Mouse (Mus musculus): ENCODE data around the gene Shank2.

The Shank2 gene

DNA sequence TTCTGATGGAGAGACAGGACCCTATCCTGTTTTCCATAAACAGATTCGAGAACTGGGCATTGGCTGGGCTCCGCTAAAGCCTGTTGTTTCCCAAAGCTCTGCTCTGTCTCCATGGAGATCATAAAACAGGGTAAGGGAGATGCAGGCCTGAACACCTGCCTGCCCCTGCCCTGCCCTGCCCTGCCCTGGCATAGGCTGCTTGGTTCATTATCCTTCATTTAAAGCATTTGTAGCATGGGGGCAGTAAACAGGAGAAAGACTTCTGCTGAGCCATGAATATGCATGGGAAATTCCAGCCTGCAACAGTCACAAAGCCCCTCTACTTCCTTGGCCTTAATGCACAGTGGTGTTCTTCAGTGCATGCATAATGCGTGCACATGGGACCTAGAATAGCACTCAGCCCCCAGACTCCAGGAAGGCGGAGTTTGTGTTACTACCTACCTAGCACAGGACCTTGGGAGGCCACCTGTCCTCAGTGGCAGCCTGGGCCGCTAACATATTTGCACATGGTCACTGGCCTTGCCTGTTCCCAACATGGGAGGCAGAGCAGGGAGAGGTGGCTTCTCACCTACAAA is 230.5 kb downstream of the Shank2 start:
- DNase-seq, result no peak

DNA sequence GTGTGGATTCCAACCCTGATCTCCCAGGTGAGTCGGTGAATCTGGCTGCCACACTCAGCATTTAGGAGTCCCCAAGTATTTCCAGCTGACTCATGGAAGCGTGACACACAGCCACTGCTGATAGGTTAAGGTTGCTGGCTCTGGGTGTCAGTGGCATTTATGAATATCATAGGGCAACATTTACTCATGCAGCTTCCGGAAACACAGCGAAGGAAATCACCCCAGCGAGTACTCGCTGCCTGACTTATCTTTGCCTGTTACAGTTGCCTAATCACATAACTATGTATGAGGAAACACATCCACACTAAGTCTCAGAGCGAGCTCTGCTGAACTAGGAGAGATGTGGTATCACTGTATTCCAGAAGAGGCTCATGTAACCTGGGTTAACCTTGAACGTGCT is 231.8 kb downstream of the Shank2 start:
- DNase-seq, result no peak

DNA sequence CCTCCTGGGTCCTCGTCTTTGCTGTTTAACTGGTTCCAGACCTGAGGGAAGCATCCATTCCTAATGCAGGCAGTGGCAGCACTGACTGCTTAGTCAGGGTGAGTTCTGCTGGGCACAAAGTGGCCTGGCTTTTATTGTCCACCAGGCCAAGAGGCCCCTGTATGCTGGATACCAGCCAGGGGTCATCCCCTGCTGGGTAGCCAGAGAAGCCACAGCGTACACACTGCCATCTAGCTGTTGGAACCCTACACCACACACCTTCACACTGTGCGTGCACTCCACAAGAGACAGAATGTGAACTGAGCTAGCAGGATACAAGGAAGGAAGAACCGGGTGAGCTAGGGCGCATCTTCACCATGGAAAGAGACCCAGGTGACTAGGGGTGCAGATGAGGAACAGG is 233.1 kb downstream of the Shank2 start:
- DNase-seq, result peak; percentile 4 to 31

DNA sequence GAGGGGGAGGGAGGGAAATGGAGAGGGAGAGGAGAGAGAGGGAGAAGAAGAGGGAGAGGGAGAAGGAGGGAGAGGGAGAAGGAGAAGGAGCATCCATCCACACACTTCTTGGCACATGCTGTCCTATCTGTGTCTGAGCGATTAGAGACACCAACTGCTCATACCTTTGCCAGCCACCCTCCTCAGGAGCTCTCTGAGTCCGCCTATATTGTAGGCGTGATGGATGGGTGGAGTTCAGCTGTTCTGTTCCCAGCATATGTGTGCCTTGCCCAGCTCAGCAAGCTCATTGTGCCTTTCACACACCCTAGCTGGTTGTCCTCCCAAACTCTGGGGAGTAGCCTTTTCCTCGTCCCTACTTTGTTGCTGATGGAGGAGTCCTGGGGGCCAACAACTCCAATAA is 233.8 kb downstream of the Shank2 start:
- DNase-seq, result no peak

DNA sequence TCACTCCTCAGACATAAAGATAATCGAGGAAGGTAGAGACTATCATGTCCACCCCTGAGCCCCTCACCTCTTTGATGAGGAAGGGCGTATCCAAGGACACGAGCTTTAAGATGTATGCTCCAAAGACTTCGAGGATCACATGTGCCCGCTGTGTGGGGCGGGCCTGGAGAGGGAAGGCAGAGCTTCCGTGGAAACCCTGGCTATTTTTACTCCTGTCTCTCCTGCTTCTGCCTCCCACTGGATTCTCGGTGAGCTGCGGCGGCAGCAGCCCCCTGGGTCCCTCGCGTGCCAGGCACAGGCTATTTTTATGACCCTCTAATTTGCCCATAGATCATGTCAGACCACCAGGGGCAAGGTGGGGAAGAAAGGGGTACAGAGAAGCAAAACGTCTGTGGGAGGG is 235.1 kb downstream of the Shank2 start:
- DNase-seq, result no peak

DNA sequence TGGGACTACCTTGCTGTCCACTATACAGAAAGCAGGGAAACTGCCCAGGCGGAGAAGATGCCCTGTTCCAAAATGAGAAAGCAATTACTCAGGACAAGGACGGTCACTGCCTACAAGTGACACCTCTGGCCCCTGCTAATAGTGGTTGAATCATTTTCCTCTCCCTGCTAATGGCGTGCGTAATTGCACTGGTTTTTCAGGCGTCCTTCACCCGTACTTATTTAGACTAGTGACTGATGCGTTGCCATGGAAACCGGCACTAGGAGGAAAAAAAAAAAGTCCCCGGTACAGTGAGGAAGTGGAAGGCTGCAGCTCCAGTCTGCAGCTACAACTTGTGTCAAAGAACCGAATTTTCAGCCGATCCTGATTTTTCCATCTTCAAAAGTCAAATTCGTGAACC is 236.7 kb downstream of the Shank2 start:
- DNase-seq, result no peak

DNA sequence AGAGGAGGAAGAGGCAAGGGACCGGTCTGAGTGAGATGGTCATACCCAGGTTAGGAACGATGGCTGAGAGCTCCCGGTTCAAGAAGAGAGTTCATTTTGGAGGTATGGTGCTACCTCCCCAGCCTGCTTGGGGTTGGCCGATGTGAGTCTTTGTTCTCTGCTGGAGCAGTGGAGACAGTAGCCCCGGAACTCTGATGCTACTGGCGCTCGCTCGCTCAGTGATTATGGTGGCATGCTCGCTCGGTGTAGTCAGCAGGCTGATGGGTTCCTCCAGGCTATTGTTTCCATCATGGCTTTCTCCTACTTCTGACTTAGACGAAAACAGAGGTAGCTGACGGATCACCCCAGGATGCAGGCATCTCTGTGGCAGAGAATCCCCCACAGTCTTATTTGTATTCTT is 237.3 kb downstream of the Shank2 start:
- DNase-seq, result no peak

DNA sequence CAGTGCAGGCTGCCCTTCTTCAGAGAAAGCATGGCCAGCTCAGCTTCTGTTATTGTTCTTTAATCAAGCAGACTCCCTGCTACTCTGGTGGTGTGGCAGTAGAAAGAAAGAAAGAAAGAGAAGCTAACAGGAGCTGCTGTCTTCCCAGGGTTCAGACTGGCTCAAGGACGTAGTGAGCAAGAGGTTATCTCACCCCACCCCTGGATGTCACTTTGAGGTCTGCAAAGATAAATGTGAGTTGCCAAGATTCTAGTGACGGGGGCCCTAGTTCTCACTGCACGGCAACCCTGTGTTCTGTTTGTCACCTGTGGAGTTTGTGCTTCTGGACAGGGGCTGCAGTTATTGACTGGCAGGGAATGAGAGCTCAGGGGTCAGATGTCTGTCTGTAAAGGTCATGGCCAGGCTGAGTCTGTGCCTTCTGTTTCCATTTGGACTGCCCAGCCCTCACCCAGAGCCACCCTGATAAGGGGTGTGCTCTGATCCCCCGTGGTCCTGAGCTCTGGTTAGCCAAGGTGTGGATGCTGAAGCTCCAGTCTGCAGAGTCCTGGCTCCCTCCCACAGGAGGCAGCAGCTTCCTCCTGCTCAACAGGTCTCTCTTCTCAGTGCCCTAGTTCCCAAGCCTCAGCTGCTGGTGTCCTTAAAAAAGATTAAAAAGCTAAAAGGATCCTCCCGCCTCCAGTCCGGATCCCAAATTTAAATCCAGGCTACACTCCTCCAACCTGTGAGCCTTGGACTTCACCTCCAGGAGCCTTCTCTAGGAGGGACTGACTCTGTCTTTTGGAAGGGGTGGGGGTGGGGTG is 238.0 kb downstream of the Shank2 start:
- no peak for DNase-seq

DNA sequence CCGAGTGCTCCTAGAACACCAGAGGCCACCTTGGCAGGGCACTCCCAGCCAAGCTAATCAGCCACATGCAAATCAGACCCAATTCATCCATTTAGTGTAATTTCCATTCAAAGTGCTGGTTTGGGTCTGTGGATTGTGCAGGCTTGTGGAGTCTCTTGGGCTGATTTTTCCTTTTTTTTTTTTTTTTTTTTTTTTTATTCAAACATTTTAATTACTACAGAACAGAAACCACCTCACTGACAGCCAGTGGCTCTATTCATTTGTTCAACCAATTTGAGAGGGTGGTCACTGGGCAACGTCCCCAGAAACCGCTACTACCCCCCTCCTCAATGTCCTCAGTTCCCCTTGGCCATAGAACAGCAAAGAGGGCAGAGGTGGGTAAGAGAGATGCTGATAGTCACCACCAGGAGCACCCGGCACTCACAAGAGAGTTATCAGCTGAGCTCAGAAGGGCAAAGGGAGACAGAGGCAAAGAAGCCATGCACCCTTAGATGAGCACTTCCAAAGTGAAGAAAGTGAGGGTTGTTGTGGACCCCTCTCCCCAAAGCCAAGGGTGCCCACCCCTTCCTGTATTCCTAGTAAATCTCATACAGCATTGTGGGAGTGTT is 239.1 kb downstream of the Shank2 start:
- DNase-seq, result no peak

DNA sequence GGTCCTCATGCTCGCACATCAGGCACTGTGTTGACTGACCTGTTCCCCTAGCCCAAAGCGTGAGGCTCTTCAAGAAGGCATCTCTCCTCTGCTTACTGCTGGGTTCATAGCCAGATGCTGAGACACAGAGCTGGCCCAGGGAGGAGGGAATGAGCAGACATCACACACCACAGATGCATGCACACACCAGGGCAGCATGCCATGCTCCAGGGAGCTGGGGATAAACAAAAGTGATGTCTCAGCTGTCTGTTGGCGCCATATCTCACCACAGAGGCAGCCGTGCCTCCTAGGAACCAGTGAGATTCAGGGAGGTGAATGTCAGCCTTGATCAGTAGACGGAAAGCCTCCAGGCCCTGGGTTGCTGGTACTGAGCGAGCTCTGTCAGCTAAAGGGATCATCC is 242.5 kb downstream of the Shank2 start:
- no peak for DNase-seq

DNA sequence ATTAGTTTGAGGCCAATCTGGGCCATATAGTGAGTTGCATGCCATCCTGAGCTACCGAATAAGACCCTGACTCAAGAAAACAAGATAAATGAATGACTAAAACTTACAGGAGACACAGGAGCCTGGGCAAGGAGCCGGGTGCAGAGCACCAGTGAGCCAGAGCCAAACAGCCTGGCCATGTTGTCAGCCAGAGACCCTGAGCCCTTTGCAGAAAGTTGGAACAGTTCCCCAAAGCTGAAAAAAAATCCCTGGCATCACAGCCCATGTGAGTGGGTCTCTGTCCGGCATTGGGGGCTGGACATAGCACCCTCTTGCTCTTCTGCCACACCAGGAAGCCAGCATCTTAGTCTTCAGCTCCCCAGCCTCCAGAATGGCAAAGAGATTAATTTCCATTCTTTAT is 244.5 kb downstream of the Shank2 start:
- no peak for DNase-seq

DNA sequence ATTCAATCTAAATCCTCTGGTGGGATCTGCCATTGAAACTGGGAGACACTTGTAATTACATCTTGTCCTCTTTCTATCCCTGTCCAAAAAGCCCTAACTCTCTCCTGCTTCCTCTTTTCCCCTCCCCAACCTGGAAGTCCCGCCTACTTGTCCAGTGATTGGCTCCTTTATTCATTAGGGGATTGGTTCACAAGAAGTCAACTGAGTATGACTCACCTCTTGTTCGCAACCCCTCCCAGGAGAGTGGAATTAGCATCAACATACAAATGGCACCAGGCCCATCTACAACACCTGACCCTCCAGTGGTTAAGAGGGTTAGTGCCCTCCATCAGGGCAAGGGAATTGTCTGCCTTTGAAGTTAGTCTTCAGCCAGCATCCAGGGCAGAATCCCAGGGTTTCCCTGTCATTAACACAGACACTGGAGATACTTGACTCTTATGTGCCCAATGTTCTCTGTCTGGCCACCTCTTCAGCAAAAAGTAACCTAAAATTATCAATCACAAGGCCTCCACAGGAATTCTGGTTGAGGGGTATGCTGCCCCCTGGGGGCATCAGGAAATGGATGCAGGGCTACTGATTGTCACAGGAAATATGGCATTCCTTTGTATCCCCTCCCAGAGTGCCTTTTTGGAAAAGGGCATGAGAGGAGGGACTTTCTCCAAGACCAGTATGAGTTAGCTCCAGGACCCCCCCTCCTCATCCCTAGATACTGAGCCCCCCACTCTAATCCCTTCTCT is 247.1 kb downstream of the Shank2 start:
- DNase-seq, result no peak

DNA sequence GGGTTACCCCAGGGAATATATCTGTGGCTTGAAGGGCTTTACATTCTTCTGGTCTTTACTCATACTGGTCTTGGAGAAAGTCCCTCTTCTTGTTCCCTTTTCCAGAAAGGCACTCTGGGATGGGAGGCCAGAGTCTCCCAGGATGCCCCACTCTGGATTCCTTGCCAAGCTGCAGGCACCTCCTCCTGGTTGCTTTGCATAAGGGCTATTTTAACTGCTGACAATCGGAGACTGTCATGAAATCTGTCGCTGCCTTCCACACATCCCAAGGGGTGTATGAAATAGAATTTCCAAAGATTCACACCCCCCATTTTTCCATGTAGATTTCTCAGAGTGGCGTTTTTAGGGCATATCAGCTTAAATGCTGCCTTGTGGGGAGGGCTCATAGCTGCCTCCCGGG is 249.1 kb downstream of the Shank2 start:
- no peak for DNase-seq

DNA sequence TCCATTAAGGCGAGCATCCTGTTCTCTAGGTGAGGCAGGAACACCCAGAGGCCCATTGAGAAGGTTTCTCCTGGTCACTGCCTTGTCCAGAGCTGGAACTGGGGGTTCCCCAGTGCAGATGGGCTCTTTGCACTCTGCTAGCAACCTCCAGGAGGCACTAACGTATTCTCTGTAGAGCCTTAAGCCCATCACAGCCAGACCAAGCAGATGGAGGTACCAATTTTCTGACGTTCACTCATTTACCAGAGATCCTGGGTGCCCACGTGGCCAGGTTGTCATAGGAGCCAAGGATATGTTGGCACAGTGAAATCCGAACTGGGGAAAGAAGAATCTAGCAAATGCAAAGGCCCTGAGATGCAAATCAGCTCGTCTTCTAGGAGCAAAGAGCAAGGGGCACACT is 249.5 kb downstream of the Shank2 start:
- DNase-seq, result no peak

DNA sequence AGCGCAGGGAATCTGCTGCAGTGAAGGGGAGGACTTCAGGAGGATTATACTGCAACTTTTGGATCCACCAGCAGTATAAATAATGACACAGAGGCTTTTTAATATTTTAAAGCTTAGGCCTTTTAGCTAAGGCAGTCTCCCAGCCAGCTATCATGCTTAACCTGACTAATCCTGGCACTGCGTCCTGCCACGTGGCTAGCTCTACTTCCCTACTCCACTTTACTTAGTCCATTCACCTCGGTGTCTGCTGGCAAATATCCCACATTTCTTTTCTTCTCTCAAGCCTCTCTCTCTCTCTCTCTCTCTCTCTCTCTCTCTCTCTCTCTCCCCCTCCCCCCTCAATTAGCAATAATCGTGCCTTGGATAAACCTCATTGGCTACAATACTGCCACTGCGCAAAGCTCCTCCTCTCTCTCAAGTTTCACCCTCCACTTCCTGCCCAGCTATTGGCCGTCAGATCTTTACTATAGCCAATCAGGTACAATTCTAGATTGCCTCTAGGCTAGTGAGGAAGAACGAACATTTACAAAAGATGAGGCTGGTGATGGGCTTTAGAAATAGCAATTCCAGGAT is 253.0 kb downstream of the Shank2 start:
- no peak for DNase-seq

DNA sequence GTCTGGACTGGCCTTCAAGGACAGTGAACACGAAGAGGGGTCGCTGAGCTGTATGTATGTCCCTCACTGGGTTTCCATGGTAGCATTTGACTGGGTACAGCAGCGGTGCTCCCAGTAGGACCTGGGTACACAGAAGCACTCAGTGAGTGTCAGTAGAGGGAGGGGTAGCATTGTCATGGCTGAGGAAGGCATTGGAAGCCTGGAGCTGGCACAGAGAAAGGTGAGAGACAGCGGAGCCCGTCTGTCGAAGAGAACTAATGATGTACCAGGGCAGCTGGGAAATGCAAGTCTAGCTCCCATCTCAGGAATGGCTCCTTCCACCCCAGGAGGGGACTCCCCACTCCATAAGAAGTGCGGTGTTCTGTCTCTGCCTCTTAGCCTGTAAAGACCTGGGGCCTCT is 256.1 kb downstream of the Shank2 start:
- DNase-seq, result no peak

DNA sequence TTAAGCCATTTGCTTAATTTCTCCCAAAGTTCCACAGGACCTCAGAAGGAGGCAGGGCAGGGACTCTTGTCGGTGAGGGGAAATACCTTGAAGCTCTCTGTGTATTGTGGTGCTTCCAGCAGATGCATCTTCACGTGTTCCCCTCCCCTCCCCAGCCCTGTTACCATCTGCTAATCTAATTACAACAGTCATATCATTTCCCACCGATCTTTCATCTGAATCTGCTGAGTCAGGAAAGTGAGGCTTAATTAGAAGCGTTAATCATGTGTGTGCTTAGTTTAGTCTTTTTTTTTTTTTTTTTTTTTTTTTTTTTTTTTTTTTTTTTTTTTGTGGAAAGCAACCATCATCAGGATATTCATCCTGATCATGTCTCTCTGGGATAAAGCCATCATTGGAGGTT is 256.6 kb downstream of the Shank2 start:
- DNase-seq, result no peak

DNA sequence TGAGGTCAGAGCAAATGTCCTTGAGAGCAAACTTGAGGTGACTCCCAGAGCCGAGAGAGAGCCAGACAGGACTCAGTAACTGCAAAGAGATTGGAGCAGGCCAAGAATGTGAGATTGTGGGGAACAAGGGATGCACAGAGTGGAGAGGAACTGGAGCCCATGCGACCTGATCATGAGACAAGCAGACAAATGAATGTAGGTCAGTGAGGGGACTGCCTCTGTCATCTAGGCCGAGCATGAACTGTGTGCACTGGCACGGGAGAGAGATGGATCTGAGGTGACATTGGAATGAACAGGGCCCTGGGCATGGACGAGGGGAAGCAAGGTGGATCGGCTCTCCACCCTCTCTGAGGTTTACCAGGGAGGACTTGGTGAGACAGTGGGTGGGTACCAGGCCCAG is 260.9 kb downstream of the Shank2 start:
- DNase-seq, result no peak

DNA sequence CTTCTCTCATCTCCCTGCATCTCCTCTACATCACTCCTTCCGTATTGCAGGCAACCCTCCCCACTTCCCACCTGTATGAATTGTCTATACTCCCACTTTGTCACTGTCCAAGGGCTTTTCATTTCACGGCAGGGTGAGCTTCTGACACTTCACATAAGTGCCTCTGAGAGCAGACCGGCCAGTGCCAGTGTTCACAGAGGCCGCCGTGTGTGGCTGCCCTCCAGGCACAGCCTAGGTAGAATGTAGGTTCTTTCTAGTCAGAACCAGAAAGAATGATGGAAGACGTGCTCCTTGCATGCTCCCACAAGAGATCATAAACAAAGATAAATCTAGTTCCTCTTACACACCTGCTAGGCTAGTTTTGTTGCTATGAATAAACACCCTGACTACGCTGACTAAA is 265.0 kb downstream of the Shank2 start:
- DNase-seq, result no peak

DNA sequence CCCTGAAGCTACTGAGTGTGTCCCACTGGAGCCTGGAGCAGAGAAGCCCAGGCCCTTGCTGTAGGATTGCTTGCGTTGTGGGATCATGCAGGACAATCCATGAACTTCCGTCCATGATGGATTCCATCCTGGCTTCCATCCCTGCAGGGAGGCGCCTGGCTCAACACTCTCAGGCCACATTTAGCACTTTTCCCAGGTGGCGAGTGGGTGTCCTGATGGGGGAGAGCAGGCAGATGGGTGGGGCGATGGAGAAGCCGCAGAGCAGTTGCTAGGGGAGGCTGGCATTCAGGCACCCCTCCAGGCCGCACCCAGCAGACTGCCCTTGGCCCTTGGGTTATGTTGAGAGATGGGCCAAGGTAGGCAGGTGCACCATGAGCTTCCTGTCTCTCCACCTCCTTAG is 266.6 kb downstream of the Shank2 start:
- no peak for DNase-seq

DNA sequence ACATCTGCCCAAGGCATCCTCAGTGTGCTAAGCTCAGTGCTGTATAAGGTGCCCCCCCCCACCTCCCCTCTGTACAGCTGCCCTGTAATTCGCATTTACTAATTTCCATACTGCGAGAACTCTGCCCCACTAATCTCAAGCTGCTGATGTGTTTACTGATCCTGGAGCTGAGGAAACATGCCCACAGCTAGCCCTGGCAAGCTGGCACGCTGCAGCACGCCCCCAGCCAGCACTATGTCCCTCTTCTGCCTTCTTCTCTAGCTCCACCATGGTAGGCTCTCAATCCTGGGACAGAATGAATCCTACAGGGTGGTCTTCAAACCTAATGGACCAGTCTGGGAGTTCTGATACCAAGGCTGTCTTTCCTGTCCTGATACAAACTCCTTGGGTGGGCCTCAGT is 267.1 kb downstream of the Shank2 start:
- no peak for DNase-seq

DNA sequence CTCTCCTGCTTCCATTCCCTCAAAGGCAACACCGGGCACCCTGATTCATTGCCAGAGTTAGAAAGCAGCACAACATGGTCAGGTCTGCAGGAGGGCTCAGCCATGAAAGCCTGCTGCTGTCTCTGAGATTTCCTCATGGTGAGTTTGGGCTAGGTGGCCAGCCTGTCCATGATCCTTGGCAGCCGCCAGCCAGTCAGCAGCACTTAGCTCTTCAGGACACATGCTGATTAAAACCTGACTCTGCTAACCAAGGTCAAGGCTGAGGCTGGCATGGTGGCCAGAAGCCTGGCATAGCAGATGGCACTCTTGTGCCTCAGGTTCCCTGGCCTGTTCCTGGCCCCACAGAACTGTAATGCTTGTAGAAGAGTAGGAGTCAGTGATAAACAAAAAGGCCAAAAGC is 269.3 kb downstream of the Shank2 start:
- no peak for DNase-seq

DNA sequence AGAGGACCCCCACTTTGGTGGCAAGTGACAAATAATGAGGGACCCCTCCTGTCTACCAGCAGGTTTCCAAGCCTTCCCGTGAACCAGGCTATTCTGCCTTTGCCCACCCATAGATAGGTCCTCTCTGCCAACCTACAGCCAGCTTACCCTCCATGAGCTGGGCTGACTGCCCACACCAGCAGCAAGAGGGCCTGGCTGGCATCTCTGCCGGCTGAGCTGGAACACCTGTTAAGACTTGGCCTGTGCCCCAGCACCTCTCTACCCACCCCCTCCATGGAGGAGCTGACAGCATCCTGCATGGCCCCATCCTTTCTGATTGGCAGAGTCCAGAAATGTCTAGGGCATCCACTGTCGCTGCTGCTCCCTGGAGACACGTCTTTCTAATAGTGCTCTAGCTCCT is 277.0 kb downstream of the Shank2 start:
- no peak for DNase-seq

DNA sequence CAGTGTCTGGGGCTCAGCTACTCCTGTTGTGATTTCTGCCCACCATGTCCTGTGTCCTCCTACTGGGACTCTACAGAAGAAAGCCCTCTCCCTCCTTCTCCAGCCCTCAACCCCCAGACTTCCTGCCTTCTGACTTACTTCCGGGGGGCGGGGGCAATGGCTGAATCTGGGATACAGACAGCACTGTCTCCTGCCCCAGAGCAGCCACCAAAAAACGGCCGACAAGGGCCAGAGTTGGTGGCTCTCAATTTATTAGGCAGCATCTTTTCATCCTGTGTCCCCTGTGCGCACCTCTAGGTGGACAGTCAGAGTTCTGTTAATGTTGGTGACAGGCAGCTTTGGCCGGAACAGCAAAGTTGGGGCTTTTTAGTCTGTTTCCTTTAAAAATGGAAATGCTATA is 282.0 kb downstream of the Shank2 start:
- no peak for DNase-seq
